Mouse (Mus musculus) stomach, postnatal 0 days (tissue): ENCODE results near the gene Irak4.

ENCODE experiments used
- CTCF ChIP-seq: IDR thresholded peaks from 2 replicates; pipeline ENCODE4 v1.5.1; 2016; ENCODE audit warnings: antibody characterized with exemption, low read depth, mild to moderate bottlenecking, moderate library complexity
- EP300 ChIP-seq: optimal IDR thresholded peaks from 2 replicates; pipeline ENCODE3; 2016; ENCODE audit warnings: antibody characterized with exemption

DNA sequence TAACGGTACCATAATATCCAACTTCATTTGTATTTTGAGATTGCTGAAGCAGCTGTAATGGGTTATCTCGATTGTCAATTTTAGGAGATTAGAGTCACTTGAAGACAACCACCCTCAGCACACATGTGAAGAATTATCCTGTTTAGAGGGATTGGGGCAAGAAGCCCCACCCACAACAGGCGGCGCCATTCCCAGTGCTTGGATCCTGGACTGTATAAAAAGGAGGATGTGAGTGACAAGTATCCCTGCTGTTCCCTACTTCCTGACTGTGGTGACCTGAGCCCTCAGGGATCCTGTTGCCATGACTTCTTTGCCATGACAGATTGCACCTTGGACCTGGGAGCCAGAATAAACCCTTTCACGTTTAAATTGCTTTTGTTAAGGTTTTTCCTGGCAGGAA lies 22.5 kb upstream of the Irak4 start:
- TF ChIP-seq EP300 (no peak), CTCF (no peak)
